Mouse (Mus musculus) G1E (cell line): ENCODE measurements around the gene Kdelr1.

Source experiments
- CTCF ChIP-seq: IDR thresholded peaks from 2 replicates; pipeline ENCODE4 v1.5.1; 2012; ENCODE audit warnings: low read depth, low read length, inconsistent platforms, mixed read lengths
- GATA2 ChIP-seq: IDR thresholded peaks from 2 replicates; pipeline ENCODE4 v1.6.1; 2012; ENCODE audit warnings: low read depth, low read length, inconsistent platforms, borderline replicate concordance

GRCm38 (mm10) chr7:45921950-45922600 lies 49.5 kb downstream of the Kdelr1 start:
- no peak for TF ChIP-seq CTCF
- no peak for TF ChIP-seq GATA2
